Mouse (Mus musculus) right cerebral cortex, postnatal 36 days (tissue): ENCODE data around the gene Gm3139.
"Not testable (repeated sequence)": the region's sequence is repeated elsewhere in the genome, so short reads cannot be mapped to it uniquely, and the experiment has no call there.

Experiments
- DNase-seq, 2 experiments: peaks; one replicate each; pipeline ENCODE4 v3.0.0; 2022; ENCODE audit warnings: low spot score in 2 of 2, mixed read lengths in 1 of 2

Gm3139 gene

GRCm38 (mm10) chr5:94525987-94526386 lies at the start of gene Gm3139:
Gene Gm3139, plus strand, starts transcription at chr5:94526287.
- DNase-seq = not testable (repeated sequence)
